Mouse (Mus musculus): ENCODE results near the gene Atl2.

- TF ChIP-seq FLI1 (IDR thresholded peaks at IDR 0.05; ENCODE audit: low read length) (no peak), GATA1 (IDR thresholded peaks at IDR 0.05; ENCODE audit: borderline replicate concordance, low read length) (no peak)
These were observed 88.5 kb downstream of the Atl2 start for GRCm38 (mm10) chr17:79807237-79807930.
